9 mouse cellular contexts compared by ENCODE assay signal in the genomic region with DNA sequence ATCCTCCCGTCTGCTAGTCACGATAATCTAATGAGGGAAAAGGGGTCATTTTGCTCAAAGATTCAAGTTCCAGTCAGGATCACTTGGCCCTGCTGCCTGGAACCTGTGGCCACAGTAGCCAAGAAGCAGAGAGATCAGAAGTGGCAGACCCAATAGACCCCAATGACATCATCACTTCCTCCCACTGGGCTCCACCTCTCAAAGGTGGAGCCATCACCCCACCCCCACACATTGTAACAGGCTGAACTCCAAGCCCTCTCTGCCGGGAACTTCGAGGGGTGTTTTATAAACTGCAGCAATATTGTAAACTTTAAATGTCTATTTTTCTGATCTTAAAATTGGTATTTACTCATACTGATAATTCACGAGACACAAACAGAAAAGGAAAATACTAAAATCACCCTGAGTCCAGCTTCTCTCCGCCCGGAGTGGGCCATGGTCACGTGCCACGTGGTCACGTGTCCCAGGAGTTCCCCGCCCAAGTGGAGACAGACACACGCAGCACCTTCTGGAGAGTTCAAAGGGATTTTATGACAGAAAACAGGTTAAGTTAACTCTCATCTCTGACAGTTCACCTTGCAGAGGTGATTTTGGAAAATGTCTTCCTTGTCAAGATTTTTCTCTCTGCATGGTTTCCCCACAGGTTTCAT. TPM values are rescaled to one million over a fixed set of nuclear protein-coding genes. Genes with fewer than 3 reads are reported as not detected.
DNase-seq lines count a peak whose midpoint lies in the region; ATAC-seq and TF ChIP-seq lines count a peak whose summit lies in the region.
"Had no signal": no experiment of that assay in that cellular context is flagged by ENCODE, and none has a peak within 500 bp of the region (broad histone marks: within the 10 kb centered on the region; RNA-seq: fewer than 3 reads in every experiment).

No protein-coding gene starts in this region.

- DNase-seq in kidney, adult 8-10 months, result no peak
- DNase-seq in ES-CJ7 (ENCODE audit: low read depth, low spot score), result peak; percentile 81
- DNase-seq in embryo, embryonic 10 days (ENCODE audit: low spot score), result peak; percentile 65
- DNase-seq in limb, embryonic 14.5 days (ENCODE audit: low spot score), result peak; percentile 29
- no peak for DNase-seq in T-cell, adult 2 months (ENCODE audit: low spot score)
- no peak for DNase-seq in spleen, adult 18-20 months
- DNase-seq: kidney, adult 9 months had no signal

- H3K9ac ChIP-seq in kidney, embryonic 14.5 days (ENCODE audit: low read depth, low read length), result no peak overlapping the region
- no peak overlapping the region for H3K9ac ChIP-seq in limb, embryonic 14.5 days (ENCODE audit: low read depth, low read length, severe bottlenecking)

- ATAC-seq in kidney, embryonic 14.5 days (ENCODE audit: low FRiP score, low TSS enrichment), result no peak
- ATAC-seq in limb, embryonic 14.5 days (ENCODE audit: low FRiP score, low read depth), result no peak; the same call in 1 of the 2 replicates

- WGBS in kidney, embryonic 14.5 days, result 27% methylated on average over 12 of the region's 12 CpGs
- 22% methylated on average over 12 of the region's 12 CpGs for WGBS in limb, embryonic 14.5 days

- H3K4me3 ChIP-seq in kidney, embryonic 14.5 days (ENCODE audit: low read length), result no peak overlapping the region
- H3K4me3 ChIP-seq in limb, embryonic 14.5 days (replicated peaks; ENCODE audit: low read length), result no peak overlapping the region

- peaks cover 2% of the 10 kb centered on the region; the same call in 1 of the 2 replicates for H3K9me3 ChIP-seq in kidney, embryonic 14.5 days (ENCODE audit: control insufficient read depth, low read length)
- no peaks in the 10 kb centered on the region for H3K9me3 ChIP-seq in limb, embryonic 14.5 days (ENCODE audit: control insufficient read depth, low read length)

- peak overlapping the region; percentile 1 for H3K4me2 ChIP-seq in kidney, embryonic 14.5 days (replicated peaks; ENCODE audit: low read depth, low read length)
- H3K4me2 ChIP-seq in limb, embryonic 14.5 days (replicated peaks; ENCODE audit: low read depth, low read length, severe bottlenecking), result peak overlapping the region; percentile 8; the same call in 1 of the 2 replicates

- no peak overlapping the region for H3K27ac ChIP-seq in kidney, embryonic 14.5 days (ENCODE audit: low read depth, low read length)
- H3K27ac ChIP-seq in limb, embryonic 14.5 days (replicated peaks; ENCODE audit: low read depth, low read length), result no peak overlapping the region
- H3K27ac ChIP-seq: macrophage had no signal

- H3K36me3 ChIP-seq in kidney, embryonic 14.5 days (ENCODE audit: control insufficient read depth, insufficient read depth, low read length), result no peaks in the 10 kb centered on the region
- no peaks in the 10 kb centered on the region for H3K36me3 ChIP-seq in limb, embryonic 14.5 days (ENCODE audit: control insufficient read depth, insufficient read depth, low read length)

- TF ChIP-seq POLR2A in limb, embryonic 14.5 days (IDR thresholded peaks at IDR 0.05; ENCODE audit: borderline replicate concordance, extremely low read depth, insufficient read depth, insufficient read length), result no peak

- H3K27me3 ChIP-seq in kidney, embryonic 14.5 days (ENCODE audit: control insufficient read depth, insufficient read depth, low read length), result no peaks in the 10 kb centered on the region
- H3K27me3 ChIP-seq in limb, embryonic 14.5 days (ENCODE audit: control insufficient read depth, insufficient read depth, low read length), result no peaks in the 10 kb centered on the region

- H3K4me1 ChIP-seq in kidney, embryonic 14.5 days (ENCODE audit: control insufficient read depth, insufficient read depth, low read length), result no peaks in the 10 kb centered on the region
- no peaks in the 10 kb centered on the region for H3K4me1 ChIP-seq in limb, embryonic 14.5 days (ENCODE audit: control insufficient read depth, insufficient read depth, low read length)

RNA-seq across cellular contexts. Expression of a gene that starts 8.2 kb away (rescaled TPM):
- polyA plus RNA-seq in kidney, embryonic 14.5 days (2014; fragmentation: Nextera tagmentation; extraction: Ambion mirVana), result 3.5 and 4.7 TPM in 2 replicates
- 4.2 and 4.8 TPM in 2 replicates for polyA plus RNA-seq in limb, embryonic 14.5 days (2012; rRNA removed)
- 4.7 and 4.8 TPM in 2 replicates for polyA plus RNA-seq in limb, embryonic 14.5 days (2014; fragmentation: Nextera tagmentation; extraction: Ambion mirVana)

RNA-seq across cellular contexts. Expression of a gene that starts 14.0 kb away (rescaled TPM):
- polyA plus RNA-seq in kidney, embryonic 14.5 days (2014; fragmentation: Nextera tagmentation; extraction: Ambion mirVana), result 4.3 and 5.8 TPM in 2 replicates
- polyA plus RNA-seq in limb, embryonic 14.5 days (2012; rRNA removed), result not detected in 2 replicates
- not detected in 2 replicates for polyA plus RNA-seq in limb, embryonic 14.5 days (2014; fragmentation: Nextera tagmentation; extraction: Ambion mirVana)
- polyA plus RNA-seq: macrophage had no signal

Comparison
In these comparisons a context has a peak if more than half of its experiments do, and no peak if none do; other contexts are left out.
1. DNase-seq: peak in ES-CJ7 (single experiment), embryo, embryonic 10 days (single experiment) and limb, embryonic 14.5 days (single experiment); none in kidney, adult 8-10 months (0 of 2), T-cell, adult 2 months (single experiment) and spleen, adult 18-20 months (0 of 2).